Mouse (Mus musculus) liver (tissue): ENCODE results near the gene Sumo2.
"Not testable (repeated sequence)": the region's sequence is repeated elsewhere in the genome, so short reads cannot be mapped to it uniquely, and the experiment has no call there.

Source experiments
- DNase-seq: peaks from one replicate; pipeline ENCODE4 v3.0.0-alpha.2; 2020; ENCODE audit warnings: mixed read lengths

Gene Sumo2

DNA sequence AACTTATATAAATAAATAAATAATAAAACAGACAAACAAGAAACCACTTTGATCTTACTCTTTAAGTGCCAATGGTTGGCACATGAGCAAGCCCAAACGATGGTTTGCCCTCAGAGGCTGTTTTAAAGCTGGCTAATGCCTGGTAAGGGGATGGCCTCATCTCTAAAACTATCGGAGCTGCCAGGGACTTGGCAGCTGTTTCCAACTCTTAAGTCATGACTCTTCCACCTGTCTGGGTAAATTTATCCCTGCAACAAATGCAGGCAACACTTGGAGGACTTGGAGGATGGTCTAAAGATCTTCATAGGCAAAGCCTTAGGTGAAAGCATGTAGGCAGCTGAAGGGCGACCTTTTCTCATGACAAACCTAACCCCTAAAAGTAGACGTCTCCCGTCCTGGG lies 19.1 kb downstream of the Sumo2 start:
- no peak for DNase-seq

- no peak for DNase-seq
Measured at GRCm38 (mm10) chr11:115515021-115515420, 21.1 kb downstream of the Sumo2 start.

DNA sequence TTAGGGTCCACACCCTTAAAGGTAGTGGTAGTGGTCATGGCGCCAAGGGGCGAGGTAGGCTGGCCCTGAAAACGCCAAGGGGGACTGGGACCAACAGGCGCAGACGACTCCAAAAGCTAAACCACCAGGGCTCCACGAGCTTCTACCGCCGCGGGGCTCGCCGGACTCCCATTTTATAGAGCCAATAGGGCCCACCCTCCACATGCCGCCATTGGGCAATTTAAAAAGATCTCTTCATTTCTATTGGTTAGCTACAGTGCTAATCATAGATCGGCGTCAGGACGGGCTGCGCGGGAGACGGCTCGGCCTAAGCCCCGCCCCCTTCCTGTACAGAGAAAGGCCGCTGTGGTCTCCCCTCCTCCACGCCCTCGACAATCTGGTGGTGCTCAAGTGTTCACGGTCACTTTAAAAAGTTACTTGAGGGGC lies 21.8 kb downstream of the Sumo2 start, which contains the start of gene Jpt1:
Gene Jpt1 (minus strand): TSS at position 150 of the 426 bp plus-strand sequence.
- DNase-seq = peak; percentile 97

DNA sequence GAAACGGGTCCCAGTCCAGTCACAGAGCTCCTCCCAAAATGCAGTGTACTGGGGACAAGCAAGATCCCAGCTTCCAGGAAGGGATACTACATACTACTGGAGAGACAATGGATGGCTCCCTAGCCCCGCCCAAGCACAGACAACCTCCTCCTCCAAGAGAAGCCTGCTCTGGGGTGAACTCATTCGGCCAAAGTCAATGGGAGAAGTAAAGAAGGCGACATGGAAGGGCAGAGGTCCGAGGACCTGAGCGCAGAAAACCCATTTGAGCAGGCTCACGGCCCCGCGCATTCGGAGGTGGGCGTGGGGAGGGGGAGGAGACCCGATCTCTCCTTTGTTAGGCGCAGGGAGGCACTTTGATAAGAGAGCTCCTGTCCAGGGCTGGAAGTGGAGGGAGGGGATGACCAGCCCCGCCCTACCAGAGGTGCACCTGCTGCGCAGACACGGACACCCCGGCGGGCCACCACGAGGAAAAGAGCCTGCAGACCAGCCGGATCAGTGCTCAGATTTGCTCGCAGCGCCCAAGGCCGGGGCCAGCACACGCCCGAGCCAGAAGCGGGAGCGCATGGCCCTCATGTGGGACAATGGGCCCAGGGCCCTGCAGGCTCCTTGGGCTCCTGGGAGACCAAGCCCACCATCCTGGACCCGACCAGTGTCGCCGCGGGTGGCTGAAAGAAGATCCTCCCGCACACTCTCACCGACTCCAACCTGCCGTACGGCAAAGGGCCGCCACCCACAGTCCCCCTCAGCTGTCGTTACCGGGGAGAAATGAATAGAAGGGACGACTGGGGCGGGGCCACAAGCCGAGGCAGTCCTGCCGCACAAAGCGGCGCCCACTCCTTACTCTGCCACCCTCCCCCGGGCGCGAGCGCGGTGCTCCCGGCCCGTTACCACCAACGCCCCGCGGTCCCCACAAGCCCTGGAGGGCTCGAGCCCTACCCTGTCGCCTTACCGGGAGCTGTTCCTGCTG lies 22.5 kb downstream of the Sumo2 start:
- DNase-seq = peak; percentile 78

- DNase-seq = peak; percentile 58
Measured at GRCm38 (mm10) chr11:115512407-115513183, 23.5 kb downstream of the Sumo2 start.

- no peak for DNase-seq
Measured at GRCm38 (mm10) chr11:115512004-115512403, 24.1 kb downstream of the Sumo2 start.

DNA sequence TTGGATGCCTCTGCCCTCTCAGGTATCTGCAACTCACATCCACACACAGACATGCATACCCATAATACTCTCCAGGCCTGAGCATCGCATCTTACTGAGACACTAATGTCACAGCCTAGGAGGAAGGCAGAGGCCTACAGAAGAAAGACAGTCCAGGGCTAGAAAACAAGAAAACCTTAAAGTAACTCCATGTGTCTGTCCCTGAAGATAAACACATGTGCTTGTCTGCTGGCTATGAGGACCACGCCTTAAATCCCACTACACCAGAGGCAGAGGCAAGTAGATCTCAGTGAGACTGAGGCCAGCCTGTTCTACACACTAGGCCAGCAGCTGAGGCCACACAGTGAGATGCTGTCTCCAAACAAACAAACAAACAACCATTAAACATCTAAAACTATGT lies 25.0 kb downstream of the Sumo2 start:
- DNase-seq = peak; percentile 79

GRCm38 (mm10) chr11:115510507-115510888 lies 25.6 kb downstream of the Sumo2 start:
- DNase-seq = peak; percentile 56

DNA sequence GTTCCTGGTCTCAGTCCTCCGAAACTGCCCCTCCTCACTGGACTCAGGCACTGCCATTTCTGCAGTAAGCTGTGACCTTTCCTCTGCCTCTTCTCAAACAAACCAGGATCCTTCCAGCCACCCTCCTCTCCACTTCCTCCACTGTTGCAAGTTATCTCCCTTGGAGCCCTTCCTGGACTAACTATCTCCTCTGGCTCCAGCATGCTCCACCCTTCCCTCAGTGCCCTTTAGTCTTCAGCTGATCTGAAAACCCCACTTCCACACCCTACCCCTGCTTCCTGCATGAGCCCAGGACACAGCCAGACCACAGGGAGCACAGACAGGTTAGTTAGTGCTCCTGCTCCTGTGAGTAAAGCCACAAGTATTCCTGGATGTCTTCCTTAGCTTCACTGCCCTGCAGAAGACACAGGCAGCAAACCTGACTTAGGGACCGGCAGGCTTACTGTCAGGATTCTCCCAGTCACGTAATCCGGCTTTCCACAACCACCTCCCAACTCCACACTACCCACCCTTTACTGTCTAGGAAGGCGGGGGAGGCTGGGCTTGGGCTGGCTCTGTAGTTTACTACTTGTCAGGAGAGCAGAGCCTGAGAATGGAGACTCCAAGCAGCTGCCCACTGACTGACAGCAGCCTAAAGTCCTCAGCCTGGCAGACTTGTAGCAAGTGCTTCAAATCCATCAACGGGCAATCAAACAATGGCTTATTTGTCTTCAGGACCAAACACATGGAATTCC lies 26.1 kb downstream of the Sumo2 start:
- peak; percentile 78 for DNase-seq

- DNase-seq = no peak
Measured at GRCm38 (mm10) chr11:115508061-115508460, 28.0 kb downstream of the Sumo2 start.

DNA sequence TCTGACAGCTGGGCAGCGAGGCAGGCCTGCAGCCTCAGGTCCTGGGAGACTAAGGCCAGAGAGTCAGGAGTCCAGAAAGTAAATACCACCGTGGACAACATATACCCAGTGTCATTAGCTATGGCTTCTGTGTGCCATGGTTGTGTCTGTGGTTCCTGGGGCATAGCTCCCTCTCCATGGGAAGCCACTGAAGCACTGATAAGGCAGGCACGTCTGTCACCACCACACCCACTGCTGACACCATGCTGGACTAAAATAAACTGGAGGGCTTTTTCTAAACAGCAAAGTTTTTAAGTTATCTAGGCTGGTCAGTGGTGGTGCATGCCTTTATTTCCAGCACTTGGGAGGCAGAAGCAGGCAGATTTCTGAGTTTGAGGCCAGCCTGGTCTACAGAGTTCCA lies 29.5 kb downstream of the Sumo2 start:
- DNase-seq = peak; percentile 80

GRCm38 (mm10) chr11:115502636-115503035 lies 33.4 kb downstream of the Sumo2 start:
- DNase-seq = no peak

GRCm38 (mm10) chr11:115496559-115496958 lies 39.5 kb downstream of the Sumo2 start:
- not testable (repeated sequence) for DNase-seq

DNA sequence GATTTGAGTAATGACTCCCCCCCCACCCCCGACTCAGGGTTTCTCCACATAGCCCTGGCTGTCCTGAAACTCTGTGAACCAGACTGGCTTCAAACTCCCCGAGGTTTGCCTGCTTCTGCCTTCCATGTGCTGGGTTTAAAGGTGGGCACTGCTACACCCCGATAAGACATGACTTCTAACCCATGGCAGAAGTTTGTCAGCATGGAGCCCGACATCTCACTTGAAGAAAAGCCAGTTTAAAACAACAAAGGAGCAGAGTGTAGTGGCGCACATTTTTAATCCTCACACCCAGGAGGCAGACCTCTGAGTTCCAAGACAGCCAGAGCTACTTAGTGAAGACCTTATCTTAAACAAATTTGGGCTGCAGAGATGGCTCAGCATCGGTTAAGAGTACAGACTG lies 43.7 kb downstream of the Sumo2 start:
- no peak for DNase-seq

GRCm38 (mm10) chr11:115491356-115492083 lies 44.6 kb downstream of the Sumo2 start, which contains the start of gene Nt5c:
Gene Nt5c (minus strand): TSS chr11:115491862.
- peak; percentile 89 for DNase-seq

DNA sequence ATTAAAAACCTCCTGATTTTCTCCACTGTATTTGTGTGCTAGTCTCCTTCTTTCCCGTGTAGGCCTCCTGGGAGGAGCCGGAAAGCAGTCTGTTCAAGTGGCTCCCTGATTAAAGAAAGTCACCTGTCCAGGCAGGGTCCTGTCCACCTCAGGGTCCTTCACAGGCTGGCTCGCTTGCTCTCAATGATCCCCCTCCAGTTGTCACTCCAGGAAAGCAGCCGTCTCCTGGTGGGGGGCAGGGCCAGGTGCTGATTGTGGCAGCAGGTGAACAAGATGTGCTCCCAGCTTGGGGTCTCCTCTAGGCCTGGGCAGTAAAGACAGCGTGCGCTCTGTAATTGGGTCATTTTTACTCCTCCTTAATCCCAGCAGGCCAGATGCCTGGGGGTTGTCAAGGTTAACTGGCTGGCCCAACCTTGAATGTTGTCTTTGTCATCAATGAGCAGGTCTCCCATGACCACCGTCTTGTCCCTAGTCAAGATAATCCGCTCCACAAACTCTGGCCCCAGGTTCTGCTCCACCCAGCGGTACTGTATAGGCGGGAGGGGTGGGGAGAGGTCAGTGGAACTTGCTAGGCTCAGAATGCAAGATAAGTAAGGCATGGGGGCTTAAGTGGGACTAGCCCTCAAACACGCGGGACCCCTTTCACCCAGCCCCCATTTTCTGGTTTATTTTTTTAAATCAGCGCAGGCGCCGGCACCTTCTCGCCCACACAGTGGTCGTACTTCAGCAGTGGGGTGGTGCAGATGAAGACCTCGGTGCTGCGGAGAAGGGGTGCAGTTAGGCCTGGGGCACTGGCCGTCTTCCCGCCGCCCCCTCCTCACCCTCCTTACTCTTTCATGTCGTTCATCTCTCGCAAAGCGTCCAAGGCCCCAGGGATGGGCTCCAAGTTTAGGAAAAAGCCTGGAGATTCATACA lies 45.4 kb downstream of the Sumo2 start:
- no peak for DNase-seq

DNA sequence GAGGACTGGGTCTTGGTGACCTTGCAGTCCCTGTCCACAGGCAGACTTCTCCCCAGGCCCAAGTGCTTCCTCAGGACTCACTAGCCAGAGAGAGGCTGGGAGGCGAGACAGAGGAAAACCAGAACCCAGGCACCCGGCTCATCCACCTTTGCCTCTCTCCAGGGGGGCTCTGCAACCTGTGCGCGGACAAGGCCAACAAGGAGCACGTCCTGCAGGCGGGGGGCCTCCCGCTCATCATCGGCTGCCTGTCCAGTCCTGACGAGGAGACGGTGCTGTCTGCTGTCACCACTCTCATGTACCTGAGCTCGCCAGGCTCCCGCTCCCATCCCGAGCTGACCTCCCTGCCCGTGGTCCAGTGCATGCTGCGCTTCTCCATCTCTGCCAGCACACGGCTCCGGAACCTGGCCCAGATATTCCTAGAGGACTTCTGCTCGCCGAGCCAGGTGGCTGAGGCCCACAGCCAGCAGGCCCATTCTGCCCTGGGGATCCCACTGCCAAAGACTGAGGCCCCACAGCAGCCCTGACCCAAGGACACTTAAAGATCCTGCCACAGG lies 47.4 kb downstream of the Sumo2 start:
- DNase-seq = no peak

DNA sequence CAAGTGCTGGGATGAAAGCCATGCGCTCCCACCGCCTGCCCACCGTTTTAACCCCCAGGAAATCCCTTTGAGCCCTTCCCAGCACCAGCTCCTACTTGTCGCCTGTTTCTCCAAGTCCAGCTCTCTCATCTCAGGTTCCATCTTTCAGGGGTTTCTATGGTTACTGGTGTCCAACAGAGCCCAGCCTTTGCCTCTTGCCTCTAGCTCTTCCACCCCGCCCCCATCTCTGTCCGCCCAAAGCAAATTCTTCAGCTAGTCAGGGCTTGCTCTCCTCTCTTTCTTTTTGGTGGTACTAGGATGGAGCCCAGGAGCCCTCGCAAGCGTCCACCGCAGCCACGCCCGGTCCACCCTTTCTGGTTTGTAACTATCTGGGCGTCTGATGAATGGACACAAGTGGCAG lies 50.9 kb downstream of the Sumo2 start:
- DNase-seq = no peak

- DNase-seq = peak; percentile 83
Measured at GRCm38 (mm10) chr11:115483726-115484125, 52.4 kb downstream of the Sumo2 start.

GRCm38 (mm10) chr11:115483278-115483677 lies 52.8 kb downstream of the Sumo2 start:
- DNase-seq = no peak
